Mouse (Mus musculus) urinary bladder, postnatal 25 days (tissue): ENCODE measurements around the gene Xab2.

ENCODE experiments used
- DNase-seq: peaks from one replicate; pipeline ENCODE4 v3.0.0; 2022; ENCODE audit warnings: low spot score

Xab2 gene

DNA sequence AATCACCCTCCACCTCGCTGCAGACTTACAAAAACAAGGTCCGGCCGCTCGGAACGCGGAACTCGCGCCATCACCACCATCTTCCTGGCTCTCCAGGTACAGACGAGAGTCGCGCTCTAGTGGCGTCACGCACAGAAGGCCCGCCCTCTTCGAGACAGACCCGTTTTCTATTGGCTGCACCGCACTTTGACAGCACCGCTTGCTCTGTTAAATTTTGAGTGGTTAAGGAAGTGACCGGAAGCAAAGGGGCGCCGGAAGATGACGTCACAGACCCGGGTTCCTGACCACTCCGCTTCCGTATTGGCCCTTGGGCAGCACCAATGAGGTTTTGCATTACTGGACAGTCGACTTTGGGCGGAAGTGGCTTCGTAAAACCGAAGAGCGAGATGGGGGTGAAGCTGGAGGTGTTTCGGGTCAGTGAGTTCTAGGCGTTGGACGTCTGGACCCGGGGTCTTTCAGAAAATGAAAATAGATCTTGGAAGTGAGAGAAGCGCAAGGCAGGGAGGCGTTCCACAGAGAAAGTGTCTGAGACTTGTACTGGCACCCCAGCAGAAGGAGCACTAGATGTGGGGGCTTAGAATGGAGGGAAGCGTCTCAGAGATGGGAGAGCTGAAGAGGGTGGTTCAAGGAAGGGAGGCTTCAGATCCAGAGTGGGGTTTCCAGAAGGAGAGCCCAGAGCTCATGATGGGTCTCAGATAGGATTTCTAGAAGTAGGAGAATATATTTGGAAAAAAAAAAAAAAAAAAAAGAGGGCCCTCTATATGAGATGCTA, at the start of gene Xab2, which contains the start of gene Pet100:
Xab2 (minus strand) TSS at position 118 of the 772 bp plus-strand sequence.
Pet100 (plus strand) TSS at position 350 of the 772 bp plus-strand sequence.
- DNase-seq, result peak; percentile 95

DNA sequence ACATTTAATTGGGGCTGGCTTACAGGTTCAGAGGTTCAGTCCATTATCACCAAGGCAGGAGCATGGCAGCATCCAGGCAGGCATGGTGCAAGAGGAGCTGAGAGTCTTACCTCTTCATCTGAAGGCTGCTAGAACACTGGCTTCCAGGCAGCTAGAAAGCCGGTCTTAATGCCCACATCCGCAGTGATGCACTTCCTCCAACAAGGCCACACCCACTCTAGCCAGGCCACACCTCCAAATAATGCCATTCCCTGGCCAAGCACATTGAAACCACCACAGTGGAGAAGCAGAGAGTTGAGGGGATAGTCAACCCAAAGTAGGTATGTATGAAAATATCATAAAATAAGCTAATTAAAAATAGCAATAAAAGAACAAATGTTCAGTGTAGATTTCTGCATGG, 49.3 kb upstream of the Xab2 start:
- DNase-seq, result no peak

DNA sequence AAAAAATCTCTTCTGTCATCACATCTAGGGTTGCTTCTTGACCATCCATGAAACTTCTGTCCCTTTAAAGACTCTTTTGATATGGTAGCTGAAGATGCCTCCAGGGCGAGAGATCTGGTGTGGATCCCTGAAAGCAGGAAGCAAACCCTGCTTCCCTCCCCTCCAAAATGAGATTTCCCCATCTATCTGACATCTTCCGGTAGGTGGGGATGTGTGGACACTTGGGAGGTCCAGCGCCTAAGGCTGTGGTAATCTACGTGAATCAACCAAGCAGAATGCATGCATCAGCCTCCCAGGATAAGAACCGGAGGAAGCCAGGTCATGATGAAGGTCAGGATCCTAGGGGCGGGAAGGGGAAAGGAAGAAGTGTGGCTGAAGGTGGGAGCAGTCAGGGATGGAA, 44.4 kb upstream of the Xab2 start, which contains the start of gene Mcemp1:
Mcemp1 (plus strand) TSS at position 248 of the 400 bp plus-strand sequence.
- no peak for DNase-seq

DNA sequence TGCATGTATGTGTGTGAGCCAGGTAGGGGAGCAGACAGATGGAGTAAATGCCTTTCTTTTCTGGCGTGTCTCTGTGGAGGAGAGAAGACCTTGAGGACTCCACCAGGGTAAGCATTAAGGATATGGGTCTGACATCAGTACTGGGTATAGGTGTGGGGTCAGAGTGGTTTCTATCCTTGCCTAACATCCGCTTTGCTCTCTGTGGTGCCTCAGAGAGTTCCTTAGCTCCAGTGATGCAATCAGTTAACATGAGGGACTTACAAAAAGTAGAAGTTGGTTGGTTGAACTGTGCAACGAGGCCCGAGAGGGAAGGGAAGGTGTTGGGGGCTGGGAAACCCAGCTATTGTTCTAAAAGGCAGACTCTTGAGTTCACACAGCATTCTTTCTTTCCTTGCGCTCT, 43.3 kb upstream of the Xab2 start:
- no peak for DNase-seq

DNA sequence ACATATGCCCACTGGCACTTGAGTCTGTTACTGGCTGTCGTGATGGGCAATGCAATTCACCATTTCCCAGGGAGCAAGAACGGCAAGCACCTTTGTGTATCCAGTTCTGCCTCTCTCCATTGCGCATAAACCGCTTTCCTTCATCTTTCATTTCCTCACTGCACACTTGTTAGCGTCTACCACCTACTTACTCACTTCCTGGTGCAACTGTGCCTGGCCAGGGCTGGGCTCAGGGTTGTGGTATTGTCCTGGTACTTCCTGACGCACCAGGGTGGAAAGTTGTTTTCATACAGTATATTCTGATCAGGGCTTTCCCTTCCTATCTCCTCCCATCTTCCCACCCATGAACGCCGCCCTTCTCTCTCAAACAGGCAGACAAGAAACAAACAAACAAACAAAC, 39.8 kb upstream of the Xab2 start:
- DNase-seq, result no peak

DNA sequence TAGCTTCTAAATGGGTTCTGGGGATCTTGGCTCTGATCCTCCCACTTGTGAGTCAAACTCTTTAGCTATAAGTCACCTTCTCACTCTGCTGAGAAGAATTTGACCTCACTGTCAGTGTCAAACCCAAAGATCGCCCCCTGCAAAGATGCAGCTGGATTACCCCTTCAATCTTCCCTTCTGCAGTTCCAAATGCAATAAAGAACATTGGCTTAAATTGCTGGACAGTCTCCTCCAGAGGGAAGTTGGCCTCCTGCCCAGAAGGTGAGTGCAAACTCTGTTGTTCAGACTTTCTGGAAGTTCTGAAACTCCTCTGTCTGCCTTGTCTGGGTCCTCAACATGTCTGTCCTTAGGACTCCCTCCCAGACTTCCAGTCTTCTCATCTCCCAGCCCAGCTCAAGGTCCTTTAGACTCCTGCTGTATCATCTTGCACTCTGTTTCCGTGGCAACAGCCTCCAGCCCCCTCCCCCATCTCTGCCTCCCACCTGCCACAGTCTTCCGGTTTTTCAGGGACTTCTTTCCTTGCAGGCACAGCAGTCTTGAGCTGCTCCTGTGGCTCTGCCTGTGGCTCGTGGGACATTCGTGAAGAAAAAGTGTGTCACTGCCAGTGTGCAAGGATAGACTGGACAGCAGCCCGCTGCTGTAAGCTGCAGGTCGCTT, 35.7 kb upstream of the Xab2 start:
- DNase-seq, result no peak

DNA sequence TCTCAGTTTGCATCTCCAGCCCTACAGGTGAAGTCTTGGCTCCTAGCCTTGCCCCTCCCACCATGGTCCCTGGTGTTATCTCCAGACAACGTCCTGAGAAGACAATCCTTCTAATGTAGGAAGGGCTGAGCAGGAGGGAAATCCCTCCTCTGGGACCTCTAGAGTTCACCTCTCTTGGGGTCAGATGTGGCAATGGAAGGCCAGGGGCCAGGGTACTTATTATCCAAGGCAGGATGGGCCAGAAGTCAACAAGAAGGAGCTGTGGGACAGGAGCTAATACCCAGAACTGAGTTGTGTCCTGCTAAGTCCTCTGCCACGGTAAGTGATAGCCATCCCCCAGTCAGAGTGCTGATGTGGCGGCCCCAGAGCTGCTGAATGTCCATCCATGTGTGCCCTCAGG, 34.4 kb upstream of the Xab2 start, which contains the start of gene Retn:
Retn (plus strand) TSS at position 245 of the 400 bp plus-strand sequence.
- DNase-seq, result no peak

DNA sequence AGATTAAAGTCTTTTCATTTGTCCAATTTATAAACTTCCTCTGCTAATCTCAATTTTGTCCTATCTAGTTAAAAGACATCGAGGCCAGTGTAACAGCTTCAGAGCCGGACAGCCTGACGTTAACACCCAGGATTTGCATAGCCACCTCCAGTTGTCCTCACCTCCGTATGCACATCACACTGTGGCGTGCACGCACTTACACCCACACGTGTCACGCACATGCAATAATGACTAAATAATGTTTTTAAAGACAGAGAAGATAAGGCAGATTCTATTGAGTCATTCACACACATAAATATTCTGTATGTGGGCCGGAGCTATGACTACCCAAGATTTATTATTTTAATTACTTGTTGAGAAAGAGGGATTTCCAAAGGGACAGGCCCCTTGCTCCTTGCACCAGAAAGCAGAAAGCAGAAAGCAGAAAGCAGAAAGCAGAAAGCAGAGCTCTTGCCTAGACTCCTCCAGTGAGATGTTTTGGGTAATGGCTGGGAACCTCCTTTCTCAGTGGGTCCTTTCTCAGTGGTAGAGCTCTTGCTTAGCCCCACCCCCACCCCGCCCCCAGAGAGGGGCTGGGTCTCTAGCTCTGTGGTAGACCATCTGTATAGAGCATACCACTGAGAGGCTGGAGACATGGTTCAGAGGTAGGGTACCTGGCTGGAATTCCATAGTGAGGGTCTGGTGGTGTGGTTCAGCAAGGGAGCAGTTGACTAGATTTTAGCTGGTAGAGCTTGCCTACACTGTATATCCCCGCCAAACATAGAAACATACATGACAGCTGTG, 33.8 kb upstream of the Xab2 start:
- DNase-seq, result no peak

DNA sequence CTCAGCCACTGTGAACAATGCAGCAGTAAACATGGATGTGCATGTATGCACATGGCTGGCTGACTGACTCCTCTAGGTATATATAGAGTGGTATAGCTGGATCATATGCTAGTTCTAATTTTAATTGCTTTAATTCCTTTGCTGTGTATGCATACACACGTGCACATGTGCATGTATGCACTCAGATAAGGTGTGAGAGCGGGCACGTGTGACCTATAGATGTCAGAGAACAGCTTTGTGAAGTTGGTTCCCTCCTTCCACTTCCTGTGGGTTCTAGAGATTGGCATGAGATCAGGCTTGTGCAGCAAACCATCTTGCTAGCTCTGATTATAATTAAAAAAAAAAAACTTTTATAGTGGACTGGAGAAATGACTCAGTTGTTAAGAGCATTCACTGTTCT, 31.7 kb upstream of the Xab2 start:
- DNase-seq, result no peak

DNA sequence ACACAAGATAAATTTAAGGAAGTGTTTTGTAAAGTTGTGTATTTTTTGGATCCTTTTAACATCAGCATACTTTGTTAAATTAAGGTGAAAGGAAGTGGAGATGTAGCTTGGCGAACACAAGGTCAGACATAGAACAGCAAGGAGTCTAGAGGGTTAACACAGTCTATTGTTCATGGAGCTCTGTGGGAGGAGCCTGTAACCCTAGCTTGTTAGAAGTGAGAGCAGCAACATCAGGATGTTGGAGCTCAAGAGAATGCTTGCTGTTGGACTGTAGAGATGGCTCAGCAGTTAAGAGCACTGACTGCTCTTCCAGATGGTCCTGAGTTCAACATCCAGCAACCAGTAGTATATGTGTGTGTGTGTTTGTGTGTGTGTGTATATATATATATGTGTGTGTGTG, 27.9 kb upstream of the Xab2 start:
- no peak for DNase-seq

DNA sequence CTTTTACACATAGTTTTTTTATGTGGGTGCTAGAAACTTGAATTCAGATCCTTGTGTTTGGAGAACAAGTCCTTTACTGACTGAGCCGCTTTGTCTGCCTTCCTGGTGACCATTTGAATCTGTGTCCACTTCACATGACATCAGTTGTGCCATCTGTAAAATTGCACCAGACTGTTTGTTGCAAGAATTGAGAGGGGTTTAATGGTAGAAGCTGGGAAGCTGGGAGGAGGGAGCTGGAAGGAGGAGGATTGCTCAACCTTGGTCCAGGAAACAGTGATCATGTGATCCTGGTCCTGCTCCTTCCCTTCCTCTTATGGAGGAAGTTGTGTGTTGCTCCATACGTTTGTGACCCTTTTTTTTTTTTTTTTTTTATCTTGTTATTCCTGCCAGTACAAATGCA, 27.2 kb upstream of the Xab2 start:
- DNase-seq, result no peak

DNA sequence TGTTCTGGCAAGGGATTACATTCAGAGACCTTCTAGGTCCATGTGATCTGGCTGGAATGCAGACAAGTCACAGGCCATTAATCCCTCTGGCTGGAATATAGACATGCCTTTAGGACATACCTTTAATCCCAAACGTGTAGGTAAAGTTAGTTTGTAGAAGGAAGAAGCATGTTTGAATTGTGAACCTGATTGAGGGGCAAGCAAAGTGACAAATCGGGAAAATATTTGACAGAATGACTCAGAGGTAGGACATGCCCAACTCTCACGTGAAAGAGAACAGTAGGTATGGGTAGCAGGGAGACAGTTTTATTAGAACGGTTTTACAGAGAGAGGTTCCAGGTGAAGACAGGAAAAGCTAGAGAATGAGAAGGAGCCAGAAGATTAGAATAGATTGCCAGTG, 26.4 kb upstream of the Xab2 start:
- DNase-seq, result no peak

DNA sequence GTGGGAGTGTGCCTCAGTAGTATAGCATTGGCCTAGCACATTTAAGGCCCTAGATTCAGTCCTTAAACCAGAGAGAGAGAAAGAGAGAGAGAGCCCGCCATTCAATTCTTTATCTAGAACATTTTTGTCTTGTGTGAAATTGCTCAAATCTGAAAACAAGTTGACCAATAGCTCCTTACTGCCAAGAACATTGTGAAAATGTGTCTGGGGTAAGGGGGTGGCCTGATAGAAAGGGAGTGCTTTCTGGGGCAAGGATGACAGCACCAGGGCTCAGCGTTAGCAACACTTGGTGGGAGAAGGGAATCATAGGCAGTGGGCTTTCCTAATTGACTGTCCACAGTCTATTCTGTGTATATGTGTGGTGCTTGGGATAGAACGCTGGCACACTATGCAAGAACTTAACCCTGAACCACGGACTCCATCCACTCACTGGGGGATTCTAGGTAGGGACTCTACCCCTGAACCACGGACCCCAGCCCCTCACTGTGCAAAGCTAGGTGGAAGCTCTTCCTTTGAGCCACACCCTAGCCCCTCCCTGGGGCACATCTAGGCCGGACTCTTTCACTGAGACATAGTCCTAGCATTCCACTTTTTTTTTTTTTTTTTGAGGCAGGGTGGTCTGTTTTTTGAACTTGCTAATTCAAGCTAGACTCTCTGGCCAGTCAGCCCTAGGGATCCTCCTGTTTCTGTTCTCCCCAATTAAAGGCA, 25.9 kb upstream of the Xab2 start:
- DNase-seq, result no peak

DNA sequence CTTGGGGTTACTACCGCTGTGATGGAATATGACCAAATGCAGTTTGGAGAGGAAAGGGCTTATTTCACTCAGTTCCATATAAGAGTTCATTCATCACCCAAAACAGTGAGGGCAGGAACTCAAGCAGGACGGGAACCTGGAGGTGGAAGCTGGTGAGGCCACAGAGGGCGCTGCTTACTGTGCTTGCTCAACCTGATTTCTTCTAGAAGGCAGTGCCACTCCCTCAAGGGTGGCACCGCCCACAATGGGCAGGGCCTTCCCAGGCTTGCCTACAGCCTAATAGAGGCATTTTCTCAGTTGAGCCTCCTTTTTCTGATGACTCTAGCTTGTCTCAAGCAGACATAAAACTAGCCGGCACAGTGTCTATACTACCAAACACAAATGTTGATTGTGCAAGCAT, 24.7 kb upstream of the Xab2 start:
- peak; percentile 44 for DNase-seq

DNA sequence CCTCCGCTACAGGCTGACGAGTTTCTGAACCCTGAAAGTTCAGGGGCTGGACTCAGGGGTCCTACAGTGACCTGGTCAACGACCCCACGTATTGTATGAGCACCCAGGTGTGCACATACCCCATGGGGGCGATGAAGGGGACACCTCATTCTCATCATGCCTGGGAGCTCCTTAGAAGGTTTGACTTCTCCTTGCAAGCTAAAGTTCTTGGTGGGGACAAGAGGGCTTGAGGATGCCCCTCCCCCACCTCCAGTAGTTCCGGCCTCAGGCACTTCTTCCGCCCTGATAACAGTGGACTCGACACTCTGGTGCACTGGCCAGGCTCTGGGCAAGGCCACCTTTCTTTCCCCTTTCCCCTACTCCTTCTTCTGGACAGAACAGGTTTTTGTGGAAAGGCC, 10.4 kb upstream of the Xab2 start:
- no peak for DNase-seq

DNA sequence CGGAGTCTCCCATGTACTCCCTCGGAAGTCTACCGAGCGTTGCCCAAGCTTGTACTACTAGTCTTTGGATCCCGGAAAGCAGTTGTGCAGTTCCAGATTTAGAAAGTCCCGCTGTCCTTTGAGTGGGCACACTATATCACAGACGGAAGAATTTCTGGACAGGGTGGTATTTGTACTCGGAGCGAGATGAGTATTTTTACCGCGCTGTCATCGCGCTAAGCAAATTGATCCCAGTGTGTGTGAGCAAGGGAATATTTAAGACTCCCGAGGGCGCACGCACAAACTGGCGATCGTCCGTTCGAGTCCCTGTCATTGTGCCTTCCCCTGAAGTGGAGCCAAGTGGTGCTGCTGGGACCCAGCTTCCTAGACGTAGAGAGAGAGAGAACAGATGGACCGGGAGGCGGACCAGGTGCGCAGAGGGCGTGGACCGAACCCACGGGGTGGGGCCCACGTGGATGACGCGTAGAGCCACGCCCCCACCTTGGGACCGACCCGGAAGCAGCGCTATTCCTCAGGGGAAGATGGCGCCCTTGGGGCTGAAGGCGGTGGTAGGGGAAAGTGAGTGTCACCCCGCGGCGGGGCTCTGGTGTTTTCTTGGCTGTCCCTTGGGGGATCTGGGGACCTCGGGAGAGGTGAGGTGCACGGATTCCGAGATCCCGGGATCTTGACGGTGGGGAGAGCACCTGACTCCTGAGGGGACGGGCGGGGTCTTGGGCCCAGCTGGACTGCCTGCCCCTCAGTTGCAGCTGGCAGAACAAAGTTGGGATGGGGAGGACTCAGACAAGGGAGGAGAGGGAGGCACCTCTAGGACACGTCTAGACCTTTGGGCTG, 9.7 kb upstream of the Xab2 start, which contains the start of gene Stxbp2:
Stxbp2 (plus strand) TSS at position 309 of the 831 bp plus-strand sequence.
- DNase-seq, result peak; percentile 76

DNA sequence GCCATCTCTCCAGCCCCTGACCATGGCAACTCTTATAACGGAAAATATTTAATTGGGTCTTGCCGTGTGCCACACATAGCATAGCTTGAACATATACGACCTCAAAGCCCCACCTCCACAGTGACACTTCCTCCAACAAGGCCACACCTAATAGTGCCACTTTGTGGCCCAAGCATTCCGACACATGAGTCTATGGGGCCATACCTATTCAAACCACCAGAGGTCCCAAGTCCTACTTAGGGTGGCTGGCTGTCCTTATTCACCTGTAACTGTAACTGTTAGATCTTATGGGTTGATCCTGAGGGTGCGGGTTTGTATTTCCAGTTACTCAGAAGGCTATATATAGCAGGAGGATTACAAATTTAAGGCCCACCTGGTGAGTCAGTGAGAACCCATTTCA, 6.9 kb upstream of the Xab2 start:
- DNase-seq, result no peak

DNA sequence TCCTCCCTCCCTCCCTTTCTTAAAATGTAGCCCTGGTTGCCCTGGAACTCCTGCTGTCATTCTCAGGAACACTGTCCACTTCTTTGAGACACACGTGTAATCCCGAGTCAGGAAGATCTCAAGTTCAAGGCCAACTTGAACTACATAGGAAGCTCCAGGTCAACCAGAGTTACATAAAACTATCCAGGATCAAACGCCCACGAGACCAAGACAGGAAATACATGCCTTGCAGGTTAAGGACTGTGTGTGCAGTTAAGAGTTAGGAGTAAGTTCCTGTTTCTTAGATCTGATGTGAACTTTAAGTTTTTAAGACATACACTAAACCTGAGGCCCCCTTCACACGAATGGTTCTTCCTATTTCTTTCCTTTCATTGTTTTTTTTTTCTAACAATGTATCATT, 5.9 kb upstream of the Xab2 start:
- DNase-seq, result no peak

DNA sequence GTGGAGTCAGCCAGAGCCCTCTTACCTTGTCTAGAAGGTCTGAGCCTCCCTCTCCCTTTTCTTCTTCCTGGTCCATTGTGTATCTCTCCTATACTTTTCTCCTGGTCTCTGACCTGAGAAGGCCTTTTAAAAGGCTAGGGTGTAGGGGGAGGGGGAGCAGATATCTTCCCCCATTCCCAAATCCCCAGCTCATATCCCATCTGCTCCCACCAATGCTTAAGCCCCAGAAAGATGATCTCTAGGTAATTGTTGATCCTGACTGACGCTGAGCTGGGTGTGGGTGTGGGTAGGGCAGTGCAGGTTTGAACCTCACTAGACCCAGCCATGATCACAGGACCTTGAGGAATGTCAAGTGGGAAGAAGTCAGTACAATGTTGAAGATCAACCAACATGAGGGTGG, 4.3 kb upstream of the Xab2 start, which contains the start of gene Pcp2:
Pcp2 (minus strand) TSS at position 101 of the 400 bp plus-strand sequence.
- no peak for DNase-seq

DNA sequence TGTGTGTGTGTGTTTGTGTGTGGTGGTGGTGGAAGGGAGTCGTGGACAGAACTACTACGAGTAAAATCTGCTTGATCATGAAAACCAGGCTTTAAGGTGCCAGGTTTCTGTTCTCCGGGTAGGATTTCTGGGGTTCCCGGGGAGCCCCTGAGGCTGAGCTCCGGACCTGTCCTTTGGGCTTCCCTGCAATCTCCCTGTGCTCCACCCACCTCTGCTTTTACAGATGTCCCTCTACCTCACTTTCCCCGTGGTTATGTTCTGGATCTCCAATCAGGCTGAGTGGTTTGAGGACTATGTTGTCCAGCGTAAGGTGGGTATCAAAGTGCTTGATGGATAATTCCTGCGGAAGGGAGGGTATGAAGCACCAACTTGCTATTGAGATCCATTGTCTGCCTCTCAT, 1.0 kb upstream of the Xab2 start:
- DNase-seq, result no peak

DNA sequence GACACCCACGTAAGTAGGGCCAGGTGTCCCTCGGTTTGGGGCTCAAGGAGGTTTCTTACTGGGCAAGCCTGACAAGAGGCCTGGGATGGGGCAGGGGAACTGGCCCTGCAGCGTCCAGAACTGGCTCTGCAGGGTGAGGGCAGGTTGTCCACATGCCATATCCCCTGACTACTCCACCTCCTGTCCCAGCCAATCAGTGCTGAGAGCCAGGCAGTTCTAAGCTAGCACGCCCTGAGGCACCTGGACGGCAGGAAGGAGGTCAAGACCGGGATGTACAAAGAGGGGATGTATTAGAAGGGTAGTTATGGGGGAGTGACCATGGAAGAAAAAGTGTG, 11.3 kb downstream of the Xab2 start:
- DNase-seq, result no peak
